Mouse (Mus musculus) limb, embryonic 14.5 days (tissue): ENCODE measurements around the gene Hoxc10. TPM values are rescaled to one million over a fixed set of nuclear protein-coding genes. Genes with fewer than 3 reads are reported as not detected.

ENCODE experiments used
- ATAC-seq: fragments of 200-750 bp; cut with Nextera tagmentation; 2 replicates; pipeline ENCODE4 v1.8.0; 2017; ENCODE audit warnings: low read depth, moderate number of reproducible peaks, moderate TSS enrichment; ENCODE audit not compliant: low FRiP score
- DNase-seq: peaks from one replicate; pipeline ENCODE4 v3.0.0-alpha.2; 2015; ENCODE audit warnings: low spot score
- H3K27ac ChIP-seq: fragments of 300-500 bp; sonication (generic); replicated peaks from 2 replicates; pipeline ENCODE4 v1.5.1; 2014; ENCODE audit warnings: low read depth, mild to moderate bottlenecking, low read length, moderate library complexity, mixed read lengths
- H3K27me3 ChIP-seq: fragments of 300-500 bp; sonication (generic); 2 replicates; pipeline ENCODE4 v1.6.1; 2014; ENCODE audit warnings: low read length, mixed read lengths; ENCODE audit not compliant: control insufficient read depth, insufficient read depth
- H3K36me3 ChIP-seq: fragments of 300-500 bp; sonication (generic); 2 replicates; pipeline ENCODE4 v1.6.1; 2014; ENCODE audit warnings: mild to moderate bottlenecking, low read length, moderate library complexity, mixed read lengths; ENCODE audit not compliant: control insufficient read depth, insufficient read depth
- H3K4me1 ChIP-seq: fragments of 300-500 bp; sonication (generic); 2 replicates; pipeline ENCODE4 v1.6.1; 2014; ENCODE audit warnings: antibody characterized with exemption, low read length, mixed read lengths; ENCODE audit not compliant: control insufficient read depth, insufficient read depth
- H3K4me2 ChIP-seq: fragments of 300-500 bp; sonication (generic); replicated peaks from 2 replicates; pipeline ENCODE4 v1.6.1; 2014; ENCODE audit warnings: low read depth, mild to moderate bottlenecking, low read length, moderate library complexity; ENCODE audit not compliant: severe bottlenecking
- H3K4me3 ChIP-seq: fragments of 300-500 bp; sonication (generic); replicated peaks from 2 replicates; pipeline ENCODE4 v1.5.1; 2014; ENCODE audit warnings: low read length
- H3K9ac ChIP-seq: fragments of 300-500 bp; sonication (generic); 2 replicates; pipeline ENCODE4 v1.6.1; 2014; ENCODE audit warnings: mild to moderate bottlenecking, low read depth, low read length, moderate library complexity; ENCODE audit not compliant: severe bottlenecking
- H3K9me3 ChIP-seq: fragments of 300-500 bp; sonication (generic); 2 replicates; pipeline ENCODE4 v1.6.1; 2016; ENCODE audit warnings: low read length; ENCODE audit not compliant: control insufficient read depth
- POLR2A ChIP-seq: fragments of 200-500 bp; IDR thresholded peaks from 2 replicates; pipeline ENCODE4 v1.8.0; 2012; ENCODE audit warnings: inconsistent platforms, mild to moderate bottlenecking, moderate library complexity, borderline replicate concordance; ENCODE audit not compliant: insufficient read depth, insufficient read length; ENCODE audit errors: extremely low read depth
- WGBS: fragments of 180-500 bp; shearing (Covaris S2); extraction: QIAGEN DNeasy Blood & Tissue Kit; methylation state at CpG from one replicate; pipeline ENCODE4 v1.1.7; 2014; 5-methylcytosine and 5-hydroxymethylcytosine counted together
- polyA plus RNA-seq, 2 experiments: library from polyadenylated mRNA; depleted of rRNA in 1 of 2; stranded (reverse) in 1 of 2; unstranded in 1 of 2; fragments of >200 nt; fragmentation: Nextera tagmentation in 1 of 2; extraction: Ambion mirVana in 1 of 2; gene quantifications; 2 replicates each; pipeline versions ENCODE4 v1.2.1 to v1.2.3; 2012 to 2014

Hoxc10 gene
- polyA plus RNA-seq (2012; rRNA removed) = 9.7 and 14.3 TPM in 2 replicates
- 5.8 and 6.0 TPM in 2 replicates for polyA plus RNA-seq (2014; fragmentation: Nextera tagmentation; extraction: Ambion mirVana)

- no peak for TF ChIP-seq POLR2A
- under 1% methylated on average over 22 of the region's 27 CpGs for WGBS
These were observed at the start of gene Hoxc10 for GRCm38 (mm10) chr15:102966776-102967311. TSS of gene Hoxc10 (plus strand) at chr15:102966796.

GRCm38 (mm10) chr15:102917972-102918572 lies 48.5 kb upstream of the Hoxc10 start:
- H3K36me3 ChIP-seq = no peaks in the 10 kb centered on the region
- H3K27ac ChIP-seq = no peak overlapping the region
- H3K4me2 ChIP-seq = no peak overlapping the region
- no peak overlapping the region for H3K9ac ChIP-seq
- peaks cover 94% of the 10 kb centered on the region for H3K27me3 ChIP-seq
- no peak overlapping the region for H3K4me3 ChIP-seq
- no peak for ATAC-seq
- no peaks in the 10 kb centered on the region; the same call in 1 of the 2 replicates for H3K4me1 ChIP-seq
- H3K9me3 ChIP-seq = no peaks in the 10 kb centered on the region
- DNase-seq = no peak
- no peak for TF ChIP-seq POLR2A
- WGBS = 6% methylated on average over 20 of the region's 20 CpGs

More at GRCm38 (mm10) chr15:102966776-102967311, at the start of gene Hoxc10:
- Histone ChIP-seq H3K9me3 (no peaks in the 10 kb centered on the region), H3K27ac (peak within 1 kb of the TSS; percentile 63), H3K4me3 (peak within 1 kb of the TSS; percentile 38), H3K4me1 (no peaks in the 10 kb centered on the region; the same call in 1 of the 2 replicates), H3K27me3 (peaks cover 89% of the 10 kb centered on the region), H3K9ac (peak within 1 kb of the TSS; percentile 53), H3K36me3 (no peaks in the 10 kb centered on the region), H3K4me2 (peak within 1 kb of the TSS; percentile 54)
- ATAC-seq = peak; percentile 17; the same call in 1 of the 2 replicates
- no peak for DNase-seq

GRCm38 (mm10) chr15:102918611-102919265 lies 47.9 kb upstream of the Hoxc10 start:
- Histone ChIP-seq H3K27me3 (peaks cover 94% of the 10 kb centered on the region), H3K4me3 (no peak overlapping the region), H3K4me2 (no peak overlapping the region), H3K36me3 (no peaks in the 10 kb centered on the region), H3K4me1 (no peaks in the 10 kb centered on the region; the same call in 1 of the 2 replicates), H3K27ac (no peak overlapping the region), H3K9me3 (no peaks in the 10 kb centered on the region), H3K9ac (no peak overlapping the region)
- ATAC-seq (no peak), DNase-seq (no peak)
- TF ChIP-seq POLR2A = no peak
- WGBS = 4% methylated on average over 7 of the region's 7 CpGs

GRCm38 (mm10) chr15:102919336-102920180 lies 47.0 kb upstream of the Hoxc10 start:
- Histone ChIP-seq H3K36me3 (no peaks in the 10 kb centered on the region), H3K4me3 (no peak overlapping the region), H3K4me2 (no peak overlapping the region), H3K27ac (no peak overlapping the region), H3K9me3 (no peaks in the 10 kb centered on the region), H3K4me1 (no peaks in the 10 kb centered on the region; the same call in 1 of the 2 replicates), H3K9ac (no peak overlapping the region), H3K27me3 (peaks cover 94% of the 10 kb centered on the region)
- no peak for DNase-seq
- no peak for TF ChIP-seq POLR2A
- WGBS = 2% methylated on average over 12 of the region's 12 CpGs
- no peak for ATAC-seq

GRCm38 (mm10) chr15:102920619-102921018 lies 46.0 kb upstream of the Hoxc10 start:
- ATAC-seq (peak; percentile 73), DNase-seq (peak; percentile 60)
- H3K4me1 ChIP-seq = no peaks in the 10 kb centered on the region; the same call in 1 of the 2 replicates
- under 1% methylated on average over 19 of the region's 20 CpGs for WGBS
- H3K4me2 ChIP-seq = peak overlapping the region; percentile 34; the same call in 1 of the 2 replicates
- no peaks in the 10 kb centered on the region for H3K9me3 ChIP-seq
- H3K36me3 ChIP-seq = no peaks in the 10 kb centered on the region
- H3K27ac ChIP-seq = no peak overlapping the region
- no peak for TF ChIP-seq POLR2A
- H3K4me3 ChIP-seq = peak overlapping the region; percentile 31
- H3K27me3 ChIP-seq = peaks cover 96% of the 10 kb centered on the region
- H3K9ac ChIP-seq = no peak overlapping the region
